Mouse (Mus musculus): ENCODE results near the gene Fam129b. TPM values are rescaled to one million over a fixed set of nuclear protein-coding genes. Genes with fewer than 3 reads are reported as not detected.

Gene Fam129b
- total RNA-seq, 2 experiments from 2014 or later: 12.1 to 15.8 TPM

DNA sequence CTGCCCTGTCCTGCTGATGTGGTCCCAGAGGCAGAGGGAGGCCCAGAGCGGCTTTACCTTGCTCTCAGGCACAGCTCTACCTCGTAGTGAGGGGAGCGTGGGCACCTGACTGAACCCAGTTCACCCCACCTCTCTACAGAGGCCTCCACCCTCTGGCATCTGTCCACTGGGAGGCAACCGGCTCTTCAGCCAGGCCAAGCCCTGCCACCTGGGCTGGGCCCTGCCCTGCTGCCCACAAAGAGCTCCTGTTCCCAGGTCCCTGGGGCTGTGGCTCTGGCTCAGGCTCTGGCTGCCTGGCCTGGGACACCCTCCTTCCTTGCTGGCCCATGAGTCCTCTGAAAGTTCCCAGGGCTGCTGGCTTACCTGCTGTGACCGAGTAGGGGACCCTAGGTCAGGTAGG is 38.4 kb downstream of the Fam129b start:
- intact Hi-C loops (cut with DNase I; ENCODE audit: low total_unique reads): loop anchor here (5.0 kb wide), 1 partner anchor 47 kb away; no protein-coding TSS in a partner anchor
- DNase-seq: peak; percentile 31

DNA sequence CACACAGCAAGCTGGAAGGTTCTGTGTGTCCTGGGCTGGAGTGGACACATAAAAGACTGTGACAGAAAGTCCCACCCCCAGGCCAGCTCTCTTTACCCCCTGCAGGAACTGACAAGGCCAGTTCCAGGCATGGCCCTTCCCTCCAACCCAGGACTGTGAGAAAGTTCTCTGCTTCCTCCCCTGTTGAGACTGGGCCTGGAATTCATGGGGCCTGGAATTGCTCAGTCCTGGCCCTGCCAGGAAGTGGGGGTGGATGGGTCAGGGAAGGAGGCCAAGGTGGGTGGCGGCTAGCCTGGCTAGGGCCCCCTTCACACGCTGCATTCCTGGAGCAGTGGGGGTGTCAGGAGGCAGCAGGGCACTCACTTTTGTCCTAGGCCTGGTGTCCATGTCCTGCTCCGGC is 39.0 kb downstream of the Fam129b start:
- DNase-seq: peak; percentile 74
- intact Hi-C loops (cut with DNase I; ENCODE audit: low total_unique reads): loop anchor here (5.0 kb wide), 1 partner anchor 48 kb away; no protein-coding TSS in a partner anchor

DNA sequence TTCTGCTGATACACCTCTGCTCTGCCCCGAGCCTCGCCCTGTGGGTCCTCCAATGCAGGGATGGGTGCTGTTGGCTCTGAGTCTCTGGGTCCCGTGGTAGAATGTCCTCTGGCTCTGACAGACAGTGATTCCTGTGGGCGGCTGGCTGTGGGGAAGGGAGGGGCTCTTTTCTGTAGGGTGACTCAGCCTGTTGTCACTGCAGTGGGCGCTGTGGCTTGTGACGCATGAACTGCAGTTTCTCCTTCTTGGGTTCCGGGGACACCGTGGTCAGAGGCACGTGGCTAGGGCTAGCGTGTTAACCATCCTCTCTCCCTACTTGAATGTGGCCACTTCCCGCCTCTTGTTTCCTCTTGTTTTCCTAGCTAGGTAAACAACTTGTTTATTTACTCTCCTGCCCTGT is 41.6 kb downstream of the Fam129b start:
- intact Hi-C loops (cut with DNase I; ENCODE audit: low total_unique reads): no loop called here
- DNase-seq: no peak

DNA sequence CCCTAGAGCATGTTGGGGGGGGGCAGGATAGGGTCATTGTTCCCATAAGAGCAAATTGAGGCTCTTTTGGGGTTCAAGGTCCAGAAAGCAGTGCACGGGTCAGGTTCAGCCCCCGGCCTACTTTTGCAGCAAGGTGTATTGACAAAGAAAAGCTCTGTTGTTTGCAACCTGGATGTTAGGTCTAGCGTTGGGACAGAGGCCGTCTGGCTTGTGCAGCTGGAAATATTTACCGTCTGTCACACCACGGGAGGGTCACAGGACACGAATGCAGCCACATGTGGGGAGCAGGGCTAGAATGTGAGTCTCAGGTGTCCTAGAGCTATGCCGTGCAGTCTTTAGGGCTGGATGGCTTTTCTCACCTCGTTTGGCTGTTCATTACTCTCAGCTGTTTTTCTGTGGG is 42.5 kb downstream of the Fam129b start:
- intact Hi-C loops (cut with DNase I; ENCODE audit: low total_unique reads): no loop called here
- DNase-seq: no peak

- no peak for DNase-seq
- intact Hi-C loops (cut with DNase I; ENCODE audit: low total_unique reads): loop anchor here (2.0 to 10.0 kb wide), 2 partner anchors 56 to 126 kb away; no protein-coding TSS in a partner anchor
Observed at GRCm38 (mm10) chr2:32921235-32921634, 45.3 kb downstream of the Fam129b start.

DNA sequence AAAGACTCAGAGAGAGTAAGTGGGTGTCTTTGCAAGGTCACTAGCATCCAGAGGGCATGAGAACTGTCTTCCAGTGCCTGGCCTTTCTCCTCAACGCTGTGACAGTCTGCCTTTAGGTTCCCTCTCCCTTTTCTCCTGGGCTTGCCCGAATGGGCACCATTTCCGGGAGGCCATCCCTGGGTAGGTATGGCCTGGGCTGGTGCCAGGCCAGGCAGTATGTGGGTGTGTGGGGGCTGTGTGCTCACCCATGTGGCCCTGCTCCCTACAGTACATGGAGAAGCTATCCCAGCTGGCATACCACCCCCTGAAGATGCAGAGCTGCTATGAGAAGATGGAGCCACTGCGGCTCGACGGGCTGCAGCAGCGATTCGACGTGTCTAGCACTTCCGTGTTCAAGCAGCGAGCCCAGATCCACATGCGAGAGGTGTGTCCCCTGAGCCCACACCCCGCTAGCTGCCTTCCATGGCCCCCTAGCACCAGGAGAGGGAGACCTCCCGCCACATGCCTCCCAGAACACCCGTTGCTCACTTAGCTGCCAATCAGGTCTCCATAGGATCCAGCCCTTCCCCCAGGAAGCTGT is 46.0 kb downstream of the Fam129b start:
- no peak for DNase-seq
- intact Hi-C loops (cut with DNase I; ENCODE audit: low total_unique reads): loop anchor here (2.0 to 10.0 kb wide), 2 partner anchors 57 to 127 kb away; no protein-coding TSS in a partner anchor

DNA sequence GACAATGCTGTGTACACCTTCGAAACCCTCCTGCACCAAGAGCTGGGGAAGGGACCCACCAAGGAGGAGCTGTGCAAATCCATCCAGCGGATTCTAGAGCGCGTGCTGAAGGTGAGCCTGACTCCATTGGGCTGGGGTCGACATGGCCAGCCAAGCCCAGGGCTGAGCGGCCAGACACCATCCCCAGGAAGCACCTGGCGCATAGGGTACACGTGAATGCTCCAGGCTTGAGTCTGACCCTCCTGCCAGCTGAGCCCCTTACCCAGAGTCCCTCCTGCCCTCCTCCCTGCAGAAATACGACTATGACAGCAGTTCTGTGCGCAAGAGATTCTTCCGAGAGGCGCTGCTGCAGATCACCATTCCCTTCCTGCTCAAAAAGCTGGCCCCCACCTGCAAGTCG is 46.6 kb downstream of the Fam129b start:
- intact Hi-C loops (cut with DNase I; ENCODE audit: low total_unique reads): loop anchor here (10.0 kb wide), 1 partner anchor 128 kb away; no protein-coding TSS in a partner anchor
- DNase-seq: no peak

DNA sequence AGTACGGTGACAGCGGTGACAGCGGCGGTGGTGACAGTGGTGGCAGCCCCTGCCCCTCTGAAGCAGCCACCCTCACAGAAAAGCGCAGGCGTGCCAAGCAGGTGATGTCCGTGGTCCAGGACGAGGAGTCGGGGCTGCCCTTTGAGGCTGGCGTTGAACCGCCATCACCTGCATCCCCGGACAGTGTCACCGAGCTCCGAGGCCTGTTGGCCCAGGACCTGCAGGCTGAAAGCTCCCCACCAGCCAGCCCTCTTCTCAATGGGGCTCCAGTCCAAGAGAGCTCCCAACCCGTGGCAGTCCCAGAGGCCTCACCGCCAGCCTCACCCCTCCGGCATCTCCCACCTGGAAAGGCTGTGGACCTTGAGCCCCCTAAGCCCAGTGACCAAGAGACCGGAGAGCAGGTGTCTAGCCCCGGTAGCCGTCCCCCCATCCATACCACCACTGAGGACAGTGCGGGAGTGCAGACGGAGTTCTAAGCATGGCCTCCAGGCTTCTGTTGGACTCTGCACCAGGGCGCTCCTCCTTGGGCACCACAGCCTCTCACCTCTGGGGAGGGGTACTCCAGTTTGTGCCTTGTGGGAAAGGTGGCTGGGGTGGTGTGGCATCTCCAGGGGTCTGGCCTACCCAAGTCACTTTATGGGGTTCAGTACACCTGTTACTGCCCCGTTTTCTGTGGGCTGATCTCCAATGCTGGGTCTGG is 47.8 kb downstream of the Fam129b start:
- DNase-seq: no peak
- intact Hi-C loops (cut with DNase I; ENCODE audit: low total_unique reads): loop anchor here (10.0 kb wide), 1 partner anchor 129 kb away; no protein-coding TSS in a partner anchor

DNA sequence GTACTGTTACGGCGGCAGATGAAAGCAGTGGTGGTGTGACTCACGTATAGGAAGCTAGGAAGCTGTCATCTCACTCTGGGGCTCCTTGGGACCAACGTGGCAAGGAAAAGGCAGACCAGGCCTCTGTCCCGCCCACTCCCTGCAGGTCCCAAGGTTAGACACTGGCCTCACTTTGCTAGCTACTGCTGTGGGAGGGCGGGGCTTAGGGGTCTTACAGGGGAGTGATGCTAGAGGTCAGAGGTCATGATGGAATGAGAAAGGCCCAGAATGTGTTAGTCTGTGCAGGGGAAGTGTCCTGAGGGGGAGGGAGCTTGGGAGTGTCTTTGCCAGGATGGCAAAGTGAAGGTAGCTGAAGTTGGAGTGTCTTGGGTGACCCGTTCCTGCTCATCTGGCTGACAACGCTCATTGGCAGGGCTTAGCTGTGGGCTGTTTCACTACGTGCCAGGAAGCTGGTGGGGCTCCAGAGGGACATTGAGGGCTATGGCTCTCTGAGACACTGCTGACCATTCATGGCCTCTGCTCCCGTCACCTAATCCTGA is 48.5 kb downstream of the Fam129b start:
- intact Hi-C loops (cut with DNase I; ENCODE audit: low total_unique reads): loop anchor here (10.0 kb wide), 1 partner anchor 130 kb away; no protein-coding TSS in a partner anchor
- no peak for DNase-seq

DNA sequence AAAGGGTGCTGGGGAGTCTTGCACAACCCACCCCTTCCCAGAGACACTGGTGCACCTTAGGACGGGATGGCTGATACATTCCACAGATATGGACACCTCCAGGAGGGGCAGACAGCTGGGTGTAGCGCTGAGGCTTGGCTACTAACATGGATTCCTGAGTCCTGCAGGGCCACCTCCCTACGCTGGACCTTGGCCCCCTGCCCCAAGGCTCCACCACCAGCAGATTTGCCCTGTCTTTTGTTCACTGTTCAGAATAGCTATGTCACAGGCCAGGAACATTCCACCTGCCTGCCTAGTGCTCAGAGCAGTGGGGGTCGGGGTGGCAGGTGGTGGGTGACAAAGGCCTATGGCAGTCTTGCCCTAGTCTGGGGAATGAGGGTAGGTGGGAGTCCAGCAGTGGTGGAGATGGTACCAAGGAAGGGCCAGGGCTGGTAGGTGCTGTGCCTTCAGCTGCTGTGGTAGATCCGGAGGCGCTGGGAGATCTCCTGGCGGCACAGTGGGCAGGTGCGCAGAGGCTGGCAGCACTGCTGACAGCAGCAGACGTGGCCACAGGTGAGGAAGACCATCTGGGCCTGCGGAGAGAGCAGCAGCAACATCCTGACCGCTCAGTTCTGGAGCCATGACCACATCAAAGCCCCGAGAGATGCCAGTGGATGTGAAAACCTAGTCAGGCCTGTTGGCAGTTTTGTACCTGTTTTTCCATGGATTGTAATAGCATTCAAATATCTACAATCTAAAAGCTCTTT is 50.6 kb downstream of the Fam129b start:
- intact Hi-C loops (cut with DNase I; ENCODE audit: low total_unique reads): loop anchor here (2.0 to 10.0 kb wide), 2 partner anchors 66 to 132 kb away; no protein-coding TSS in a partner anchor

GRCm38 (mm10) chr2:32927624-32928234 is 51.8 kb downstream of the Fam129b start:
- no peak for DNase-seq
- intact Hi-C loops (cut with DNase I; ENCODE audit: low total_unique reads): loop anchor here (2.0 to 10.0 kb wide), 2 partner anchors 67 to 133 kb away; no protein-coding TSS in a partner anchor

More for the DNA sequence above, 50.6 kb downstream of the Fam129b start:
- DNase-seq: no peak

- intact Hi-C loops (cut with DNase I; ENCODE audit: low total_unique reads): loop anchor here (10.0 kb wide), 1 partner anchor 134 kb away; no protein-coding TSS in a partner anchor
- DNase-seq: peak; percentile 79
Observed at GRCm38 (mm10) chr2:32928235-32928946, 52.5 kb downstream of the Fam129b start.

- no peak for DNase-seq
- intact Hi-C loops (cut with DNase I; ENCODE audit: low total_unique reads): loop anchor here (10.0 kb wide), 1 partner anchor 134 kb away; no protein-coding TSS in a partner anchor
Observed at GRCm38 (mm10) chr2:32928947-32929829, 53.3 kb downstream of the Fam129b start.

GRCm38 (mm10) chr2:32931730-32932129 is 55.8 kb downstream of the Fam129b start:
- intact Hi-C loops (cut with DNase I; ENCODE audit: low total_unique reads): no loop called here
- DNase-seq: no peak

DNA sequence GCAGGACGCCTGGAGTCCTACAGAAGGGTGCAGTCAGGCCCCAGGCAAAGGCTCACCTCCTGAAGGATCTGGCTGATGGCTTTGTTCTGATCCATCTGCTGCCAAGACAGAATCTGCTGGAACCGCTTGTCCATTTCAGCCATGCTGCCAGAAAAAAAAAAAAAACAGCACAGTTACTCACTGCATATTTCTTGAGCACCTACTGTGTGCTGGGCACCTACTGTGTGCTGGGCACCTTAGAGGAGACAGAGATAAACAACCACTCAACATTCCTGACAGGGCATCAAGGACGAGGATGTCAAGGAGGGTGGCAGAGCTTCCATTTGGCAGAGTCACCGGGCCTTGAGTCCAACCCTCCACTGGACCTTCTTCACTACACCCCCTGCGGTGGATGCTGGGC is 62.8 kb downstream of the Fam129b start:
- intact Hi-C loops (cut with DNase I; ENCODE audit: low total_unique reads): no loop called here
- DNase-seq: no peak

GRCm38 (mm10) chr2:32939418-32939817 is 63.5 kb downstream of the Fam129b start:
- peak; percentile 39 for DNase-seq
- intact Hi-C loops (cut with DNase I; ENCODE audit: low total_unique reads): no loop called here

DNA sequence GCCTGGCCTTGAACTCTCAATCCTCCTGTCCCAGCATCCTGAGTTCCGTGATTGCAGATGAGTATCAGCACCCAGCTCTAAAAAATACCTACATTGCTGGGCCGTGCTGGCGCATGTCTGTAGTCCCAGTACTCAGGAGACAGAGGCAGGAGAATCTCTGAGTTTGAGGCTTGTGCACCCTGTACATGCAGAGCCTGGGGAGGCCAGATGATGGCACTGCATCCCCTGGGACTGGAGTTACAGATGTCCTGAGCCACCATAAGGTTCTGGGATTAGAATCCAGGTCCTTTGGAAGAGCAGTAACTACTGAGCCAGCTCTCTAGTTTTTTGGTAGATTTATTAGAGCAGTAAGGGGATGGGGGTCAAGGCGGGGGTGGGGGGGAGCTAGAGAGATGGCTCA is 64.6 kb downstream of the Fam129b start:
- DNase-seq: no peak
- intact Hi-C loops (cut with DNase I; ENCODE audit: low total_unique reads): no loop called here

DNA sequence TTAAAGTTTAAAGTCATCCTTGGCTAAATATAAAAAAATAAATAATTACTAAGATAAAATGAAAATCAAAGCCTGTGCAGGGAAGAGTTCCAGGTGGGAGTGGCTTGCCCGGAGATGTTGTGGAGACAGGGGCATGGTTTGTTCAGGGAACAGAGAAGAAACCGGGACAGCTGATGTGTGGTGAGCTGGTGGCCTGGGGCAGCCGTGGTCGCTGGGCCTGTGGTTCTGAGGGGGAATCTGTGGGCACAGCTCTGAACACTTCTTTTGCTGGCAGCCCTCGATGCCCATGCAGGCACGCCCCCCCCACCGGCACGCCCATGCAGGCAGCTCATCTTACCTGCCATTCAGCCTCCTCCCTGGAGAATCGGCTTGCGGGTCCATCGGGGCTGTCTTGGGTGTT is 71.5 kb downstream of the Fam129b start:
- DNase-seq: no peak
- intact Hi-C loops (cut with DNase I; ENCODE audit: low total_unique reads): no loop called here

All from gastrocnemius, postnatal 14 days (tissue).